Mouse (Mus musculus): Measurements from ENCODE around the gene Il2rb. TPM values are rescaled to one million over a fixed set of nuclear protein-coding genes. Genes with fewer than 3 reads are reported as not detected.

The Il2rb gene
- polyA plus RNA-seq, 1 experiment from 2014 or later = 0.04 TPM

DNA sequence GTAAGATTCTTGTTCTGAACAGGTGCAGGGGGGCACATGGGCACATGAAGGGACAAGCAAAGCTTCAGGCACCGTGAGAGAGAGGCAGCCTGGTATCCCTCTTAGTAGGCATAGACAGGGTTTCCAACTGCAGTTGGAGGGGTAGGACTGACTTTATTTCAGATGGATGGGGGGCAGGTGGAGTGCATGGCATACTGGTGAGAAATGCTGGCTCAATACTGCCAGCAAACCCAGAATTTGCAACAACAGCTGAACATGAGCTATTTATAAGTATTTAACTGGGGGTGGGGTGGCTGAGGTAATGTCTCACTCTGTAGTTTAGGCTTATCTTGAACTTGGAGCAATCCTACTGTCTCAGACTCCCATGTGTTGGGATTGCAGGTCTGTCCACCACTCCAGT lies 8.9 kb upstream of the Il2rb start:
- Histone ChIP-seq H3K4me1 (peaks cover 12% of the 10 kb centered on the region), H3K27me3 (replicated peaks) (no peaks in the 10 kb centered on the region), H3K4me3 (no peak overlapping the region), H3K9ac (no peak overlapping the region), H3K36me3 (no peaks in the 10 kb centered on the region), H3K9me3 (peaks cover 9% of the 10 kb centered on the region), H3K27ac (replicated peaks) (no peak overlapping the region), H3K4me2 (no peak overlapping the region)
- no peak for ATAC-seq (ENCODE audit: extremely low read depth, insufficient number of reproducible peaks, low FRiP score, low TSS enrichment)
- 68% methylated on average over 1 of the region's 1 CpGs for WGBS

DNA sequence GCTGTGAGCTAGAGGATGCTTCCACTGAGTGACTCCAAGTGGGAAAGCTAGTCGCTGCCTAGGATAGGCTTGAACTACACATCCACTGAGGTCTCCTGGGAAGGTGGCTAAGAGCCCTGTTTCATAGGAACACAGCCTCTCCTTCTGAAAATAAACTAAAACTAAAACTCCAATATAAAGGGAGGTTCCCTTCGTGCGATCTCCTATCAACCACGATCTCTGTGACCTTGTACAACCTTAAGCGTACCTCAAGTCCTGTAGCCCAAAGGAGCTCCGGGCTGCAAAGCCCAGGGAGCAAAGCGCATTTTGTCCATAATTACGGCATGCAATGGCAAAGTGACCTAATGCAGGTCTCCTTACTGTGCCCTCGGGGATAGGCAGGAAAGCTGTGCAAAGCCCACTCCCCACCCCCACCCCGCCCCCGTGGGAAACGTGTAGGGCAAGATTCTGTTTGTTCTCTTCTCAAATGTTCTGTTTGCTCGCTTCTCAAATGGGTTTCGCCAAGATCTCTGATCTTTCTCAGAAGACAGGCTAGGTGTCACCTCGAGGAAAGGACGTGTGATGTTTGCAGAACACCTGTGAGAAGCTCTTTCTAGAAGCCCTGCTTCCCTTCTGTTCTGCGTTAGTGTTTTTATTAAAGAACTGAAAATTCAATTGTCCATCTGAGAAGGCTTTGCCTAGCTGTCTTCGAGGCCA lies 7.5 kb upstream of the Il2rb start:
- peaks cover 9% of the 10 kb centered on the region for H3K9me3 ChIP-seq
- H3K27me3 ChIP-seq (replicated peaks) = no peaks in the 10 kb centered on the region
- no peak for ATAC-seq (ENCODE audit: extremely low read depth, insufficient number of reproducible peaks, low FRiP score, low TSS enrichment)
- H3K4me1 ChIP-seq = peaks cover 7% of the 10 kb centered on the region; the same call in 1 of the 2 replicates
- H3K36me3 ChIP-seq = no peaks in the 10 kb centered on the region
- H3K9ac ChIP-seq = no peak overlapping the region
- no peak overlapping the region for H3K4me3 ChIP-seq
- 76% methylated on average over 18 of the region's 18 CpGs for WGBS
- no peak overlapping the region for H3K4me2 ChIP-seq
- no peak overlapping the region for H3K27ac ChIP-seq (replicated peaks)

DNA sequence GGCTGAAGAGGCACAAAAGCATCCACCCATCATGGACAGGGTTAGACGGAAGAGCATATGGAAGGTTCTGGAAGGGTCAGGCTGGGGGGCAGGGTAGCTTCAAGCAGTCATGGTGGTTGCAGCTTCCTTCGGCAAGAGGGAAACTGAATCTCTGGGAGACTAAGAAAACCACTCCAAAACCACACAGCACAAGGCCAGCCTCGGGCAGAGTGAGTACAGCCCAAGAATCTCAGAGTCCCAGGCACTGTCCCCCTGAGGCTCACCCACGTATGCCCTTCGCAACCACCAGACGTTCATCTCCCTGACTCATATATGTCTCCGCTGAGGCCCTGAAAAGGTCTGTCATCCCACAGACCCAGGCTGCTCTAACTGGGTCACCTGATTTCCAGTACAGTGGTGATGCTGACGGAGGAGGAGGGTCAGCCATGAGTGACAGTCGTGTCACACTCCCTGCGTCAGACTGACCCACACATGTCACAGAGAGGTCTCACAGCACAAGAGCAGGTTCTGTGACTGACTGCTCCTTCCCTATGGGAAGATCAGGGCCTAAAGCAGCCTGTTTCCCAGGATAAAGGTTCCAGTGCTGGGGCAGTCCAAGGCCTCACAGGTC lies 1.6 kb downstream of the Il2rb start:
- no peak overlapping the region for H3K4me3 ChIP-seq
- no peak overlapping the region for H3K4me2 ChIP-seq
- 0 out of 2 replicates have a peak, but pooled peaks cover 3% of the 10 kb centered on the region for H3K4me1 ChIP-seq
- no peaks in the 10 kb centered on the region for H3K36me3 ChIP-seq
- ATAC-seq (ENCODE audit: extremely low read depth, insufficient number of reproducible peaks, low FRiP score, low TSS enrichment) = no peak
- no peaks in the 10 kb centered on the region for H3K9me3 ChIP-seq
- 73% methylated on average over 10 of the region's 10 CpGs for WGBS
- no peaks in the 10 kb centered on the region for H3K27me3 ChIP-seq (replicated peaks)
- H3K27ac ChIP-seq (replicated peaks) = no peak overlapping the region
- no peak overlapping the region for H3K9ac ChIP-seq

DNA sequence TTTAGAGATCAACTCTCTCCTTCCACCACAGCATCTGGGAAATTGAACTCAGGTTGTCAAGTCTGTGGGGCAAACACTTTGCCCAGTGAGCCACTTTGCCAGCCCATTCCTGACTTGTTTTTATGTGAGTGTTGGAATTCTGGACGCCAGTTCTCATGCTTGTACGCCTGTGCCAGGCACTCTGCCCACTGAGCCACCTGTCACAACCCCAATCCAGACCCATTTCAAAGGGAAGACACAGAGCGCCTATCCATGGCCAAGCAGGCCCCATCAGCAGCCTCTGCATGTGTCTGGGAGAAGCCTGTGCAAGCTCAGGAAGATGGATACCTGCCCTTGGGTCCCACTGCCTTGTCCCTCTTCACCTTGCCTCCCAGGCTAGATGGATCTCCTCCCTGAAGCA lies 3.8 kb downstream of the Il2rb start:
- no peak overlapping the region for H3K4me3 ChIP-seq
- ATAC-seq (ENCODE audit: extremely low read depth, insufficient number of reproducible peaks, low FRiP score, low TSS enrichment) = no peak; the same call in 1 of the 2 replicates
- no peaks in the 10 kb centered on the region for H3K9me3 ChIP-seq
- WGBS = 75% methylated on average over 3 of the region's 3 CpGs
- H3K9ac ChIP-seq = no peak overlapping the region
- H3K27me3 ChIP-seq (replicated peaks) = peaks cover 8% of the 10 kb centered on the region; the same call in 1 of the 2 replicates
- H3K4me2 ChIP-seq = no peak overlapping the region
- H3K4me1 ChIP-seq = no peaks in the 10 kb centered on the region
- H3K27ac ChIP-seq (replicated peaks) = no peak overlapping the region
- no peaks in the 10 kb centered on the region for H3K36me3 ChIP-seq

DNA sequence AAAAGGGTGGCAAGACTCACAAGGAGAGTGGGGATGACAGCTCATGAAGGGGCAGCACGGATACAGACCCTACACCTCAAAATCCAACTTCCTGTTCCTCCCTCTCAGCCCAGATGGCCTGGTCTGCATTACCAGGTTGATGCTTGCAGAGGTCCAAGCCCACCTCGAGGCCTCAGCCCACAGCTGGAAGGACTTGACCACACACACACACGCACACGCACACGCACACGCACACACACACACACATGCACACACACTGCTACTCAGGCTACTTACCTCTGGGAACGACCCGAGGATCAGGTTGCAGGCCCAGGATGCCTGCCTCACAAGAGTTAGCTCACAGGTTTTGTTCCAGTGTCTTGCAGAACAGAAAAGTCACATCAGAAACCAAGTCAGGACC lies 5.2 kb downstream of the Il2rb start:
- ATAC-seq (ENCODE audit: extremely low read depth, insufficient number of reproducible peaks, low FRiP score, low TSS enrichment) = no peak
- 73% methylated on average over 8 of the region's 8 CpGs for WGBS

DNA sequence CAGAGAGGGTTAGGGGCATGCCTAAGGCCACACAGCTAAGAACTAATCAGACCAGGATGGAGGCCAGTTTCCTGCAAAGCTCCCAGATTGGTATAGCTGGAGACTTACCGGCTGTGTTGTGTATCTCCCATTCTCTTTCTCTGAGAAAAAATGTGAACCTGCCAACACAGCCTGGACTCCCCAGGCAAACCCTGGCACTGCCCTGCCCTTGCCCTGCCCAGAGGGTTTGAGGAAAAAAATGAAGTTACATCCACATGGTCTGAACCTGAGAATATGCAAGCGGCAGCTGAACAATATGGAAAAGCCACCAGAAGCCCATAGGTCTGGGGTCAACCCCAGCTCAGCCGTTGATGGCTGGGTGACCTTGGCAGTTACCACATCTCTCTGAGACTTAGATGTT lies 5.8 kb downstream of the Il2rb start:
- H3K4me3 ChIP-seq = no peak overlapping the region
- H3K4me1 ChIP-seq = no peaks in the 10 kb centered on the region
- no peaks in the 10 kb centered on the region for H3K36me3 ChIP-seq
- H3K4me2 ChIP-seq = no peak overlapping the region
- H3K27ac ChIP-seq (replicated peaks) = no peak overlapping the region
- no peak for ATAC-seq (ENCODE audit: extremely low read depth, insufficient number of reproducible peaks, low FRiP score, low TSS enrichment)
- H3K9ac ChIP-seq = no peak overlapping the region
- 70% methylated on average over 3 of the region's 3 CpGs for WGBS
- H3K27me3 ChIP-seq (replicated peaks) = peaks cover 24% of the 10 kb centered on the region; the same call in 1 of the 2 replicates
- H3K9me3 ChIP-seq = no peaks in the 10 kb centered on the region

More for the DNA sequence above, 5.2 kb downstream of the Il2rb start:
- Histone ChIP-seq H3K4me3 (no peak overlapping the region), H3K4me1 (no peaks in the 10 kb centered on the region), H3K27ac (replicated peaks) (no peak overlapping the region), H3K27me3 (replicated peaks) (peaks cover 21% of the 10 kb centered on the region; the same call in 1 of the 2 replicates), H3K9me3 (no peaks in the 10 kb centered on the region), H3K9ac (no peak overlapping the region), H3K36me3 (no peaks in the 10 kb centered on the region), H3K4me2 (no peak overlapping the region)

DNA sequence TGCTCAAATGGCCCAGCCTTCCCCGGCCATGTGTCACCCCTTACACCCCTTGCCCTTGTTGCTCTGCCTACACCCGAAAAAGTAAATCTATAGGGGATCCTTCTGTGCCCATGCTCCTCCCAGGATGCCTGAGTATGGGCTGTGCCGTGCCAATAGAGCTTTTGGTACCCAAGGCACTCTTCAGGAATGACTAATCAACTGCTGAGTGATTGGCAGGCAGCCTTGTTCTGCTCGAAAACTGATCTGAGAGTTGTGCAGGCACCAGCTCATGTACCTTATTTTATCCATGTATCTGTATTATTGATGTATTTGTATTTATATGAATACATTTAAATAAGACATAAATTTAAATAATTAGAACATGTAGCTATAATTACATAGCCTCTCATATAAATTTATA lies 8.0 kb downstream of the Il2rb start:
- Histone ChIP-seq H3K4me3 (no peak overlapping the region), H3K27me3 (replicated peaks) (peaks cover 29% of the 10 kb centered on the region; the same call in 1 of the 2 replicates), H3K36me3 (no peaks in the 10 kb centered on the region), H3K9me3 (no peaks in the 10 kb centered on the region), H3K4me2 (no peak overlapping the region), H3K9ac (no peak overlapping the region), H3K27ac (replicated peaks) (no peak overlapping the region), H3K4me1 (no peaks in the 10 kb centered on the region)
- no peak for ATAC-seq (ENCODE audit: extremely low read depth, insufficient number of reproducible peaks, low FRiP score, low TSS enrichment)
- WGBS = 53% methylated on average over 4 of the region's 4 CpGs

DNA sequence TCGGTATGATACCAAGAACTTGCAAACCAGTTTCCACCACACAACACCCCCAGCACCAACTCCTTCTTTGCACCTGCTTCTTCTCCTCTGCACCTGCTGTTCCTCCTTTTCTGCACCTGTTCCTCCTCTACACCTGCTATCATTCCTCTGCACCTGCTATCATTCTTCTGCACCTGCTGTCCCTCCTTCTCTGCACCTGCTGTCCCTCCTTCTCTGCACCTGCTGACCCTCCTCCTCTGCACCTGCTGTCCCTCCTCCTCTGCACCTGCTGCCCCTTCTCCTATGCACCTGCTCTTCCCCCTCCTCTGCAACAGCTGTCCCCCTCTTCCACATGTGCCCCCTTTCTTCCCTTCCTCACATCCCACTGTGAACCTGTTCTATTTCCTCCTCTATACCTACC lies 8.5 kb downstream of the Il2rb start:
- peaks cover 32% of the 10 kb centered on the region; the same call in 1 of the 2 replicates for H3K27me3 ChIP-seq (replicated peaks)
- H3K9me3 ChIP-seq = no peaks in the 10 kb centered on the region
- 88% methylated on average over 1 of the region's 1 CpGs for WGBS
- no peak for ATAC-seq (ENCODE audit: extremely low read depth, insufficient number of reproducible peaks, low FRiP score, low TSS enrichment)
- peaks cover under 1% of the 10 kb centered on the region; the same call in 1 of the 2 replicates for H3K4me1 ChIP-seq
- no peak overlapping the region for H3K4me3 ChIP-seq
- H3K27ac ChIP-seq (replicated peaks) = no peak overlapping the region
- no peak overlapping the region for H3K4me2 ChIP-seq
- H3K36me3 ChIP-seq = no peaks in the 10 kb centered on the region
- H3K9ac ChIP-seq = no peak overlapping the region

DNA sequence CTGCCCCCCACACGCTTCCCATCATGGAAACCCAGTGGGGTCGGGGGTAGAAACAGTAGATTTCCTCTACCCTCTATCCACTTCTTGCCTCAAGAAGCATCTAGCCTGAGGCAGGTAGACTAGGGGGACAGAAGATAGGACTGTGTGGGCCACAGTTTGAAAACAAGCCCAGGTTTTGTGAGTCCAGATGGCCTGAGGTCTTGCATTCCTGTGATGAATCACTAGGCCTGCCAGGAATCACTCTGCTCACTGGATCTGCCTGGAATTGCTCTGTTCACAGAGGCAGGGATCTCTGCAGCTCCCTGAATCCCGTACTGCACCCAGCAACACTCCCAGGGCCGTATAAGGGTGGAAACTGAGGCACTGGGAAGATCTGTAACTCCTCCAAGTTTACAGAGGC lies 11.8 kb downstream of the Il2rb start:
- H3K27me3 ChIP-seq (replicated peaks) = peaks cover 33% of the 10 kb centered on the region
- no peaks in the 10 kb centered on the region for H3K36me3 ChIP-seq
- no peak overlapping the region for H3K4me3 ChIP-seq
- no peak overlapping the region for H3K27ac ChIP-seq (replicated peaks)
- peaks cover 8% of the 10 kb centered on the region for H3K4me1 ChIP-seq
- WGBS = 77% methylated on average over 4 of the region's 4 CpGs
- H3K4me2 ChIP-seq = no peak overlapping the region
- no peak overlapping the region for H3K9ac ChIP-seq
- no peak for ATAC-seq (ENCODE audit: extremely low read depth, insufficient number of reproducible peaks, low FRiP score, low TSS enrichment)
- H3K9me3 ChIP-seq = no peaks in the 10 kb centered on the region

DNA sequence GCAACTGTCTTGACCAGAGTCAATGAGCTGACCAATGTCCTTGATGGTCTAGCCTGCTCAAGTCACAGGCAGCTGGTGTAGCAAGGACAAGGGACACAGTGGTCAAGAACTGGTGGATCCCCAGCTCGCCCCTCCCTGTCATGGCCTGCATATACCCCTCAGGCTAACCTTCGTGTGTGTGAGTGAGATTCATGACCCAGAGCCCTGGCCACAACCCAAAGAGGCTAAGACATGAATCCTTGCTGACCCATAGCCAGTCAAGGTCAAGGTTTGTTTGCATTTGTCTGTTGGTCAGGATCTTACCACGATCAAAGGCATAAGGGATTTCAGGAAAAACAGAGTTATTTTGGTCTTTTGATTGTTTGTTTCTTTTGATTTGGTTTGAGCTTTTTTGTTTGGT lies 12.6 kb downstream of the Il2rb start:
- H3K9ac ChIP-seq = no peak overlapping the region
- no peak overlapping the region for H3K4me2 ChIP-seq
- ATAC-seq (ENCODE audit: extremely low read depth, insufficient number of reproducible peaks, low FRiP score, low TSS enrichment) = no peak
- 71% methylated on average over 3 of the region's 3 CpGs for WGBS
- H3K4me3 ChIP-seq = no peak overlapping the region
- no peak overlapping the region for H3K27ac ChIP-seq (replicated peaks)
- no peaks in the 10 kb centered on the region for H3K36me3 ChIP-seq
- no peaks in the 10 kb centered on the region for H3K9me3 ChIP-seq
- peaks cover 8% of the 10 kb centered on the region for H3K4me1 ChIP-seq
- H3K27me3 ChIP-seq (replicated peaks) = peaks cover 38% of the 10 kb centered on the region

DNA sequence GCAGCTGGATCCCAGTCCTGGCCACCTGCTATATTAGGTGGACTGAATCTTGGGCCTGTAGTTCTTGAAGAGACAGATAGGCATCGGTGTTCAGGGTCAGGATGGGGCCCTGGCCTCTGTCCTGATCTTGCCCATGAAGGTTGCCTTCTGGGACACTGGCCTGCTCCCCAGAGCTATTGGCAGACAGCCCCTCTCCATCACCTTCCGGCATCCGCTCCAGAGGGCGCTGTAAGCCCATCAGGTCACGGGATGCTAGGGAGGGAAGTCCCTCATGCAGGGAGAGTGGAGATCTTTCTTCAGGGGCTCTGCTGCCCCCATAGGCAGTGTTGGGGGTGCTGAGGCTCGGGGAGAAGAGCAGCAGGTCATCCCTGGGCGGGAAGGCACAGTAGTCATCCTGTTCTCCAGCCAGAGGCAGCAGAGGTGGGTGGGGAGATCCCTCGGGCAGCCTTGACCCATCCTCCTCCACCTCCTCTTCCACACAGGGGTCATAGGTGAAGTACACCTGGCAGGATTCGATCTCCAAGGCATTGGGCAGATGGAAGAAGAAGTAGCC lies 13.5 kb downstream of the Il2rb start:
- H3K9ac ChIP-seq = no peak overlapping the region
- no peak overlapping the region for H3K4me2 ChIP-seq
- H3K4me1 ChIP-seq = peaks cover 8% of the 10 kb centered on the region
- peaks cover 35% of the 10 kb centered on the region for H3K27me3 ChIP-seq (replicated peaks)
- no peak overlapping the region for H3K4me3 ChIP-seq
- WGBS = 44% methylated on average over 9 of the region's 9 CpGs
- no peaks in the 10 kb centered on the region for H3K9me3 ChIP-seq
- ATAC-seq (ENCODE audit: extremely low read depth, insufficient number of reproducible peaks, low FRiP score, low TSS enrichment) = no peak
- H3K36me3 ChIP-seq = no peaks in the 10 kb centered on the region
- no peak overlapping the region for H3K27ac ChIP-seq (replicated peaks)

All from heart, embryonic 13.5 days (tissue).